Mouse (Mus musculus) liver, embryonic 14.5 days (tissue): ENCODE measurements around the gene Lrp10. TPM values are rescaled to one million over a fixed set of nuclear protein-coding genes. Genes with fewer than 3 reads are reported as not detected.
A peak's percentile ranks its signal among the peaks of the same experiment; 100 is the strongest.

ENCODE experiments used
- ATAC-seq: fragments of 200-750 bp; cut with Nextera tagmentation; 2 replicates; pipeline ENCODE4 v1.8.0; 2017; ENCODE audit warnings: moderate number of reproducible peaks, mild to moderate bottlenecking, moderate library complexity; ENCODE audit not compliant: insufficient read depth
- DNase-seq, 3 experiments: peaks; one replicate each; pipeline ENCODE4 v3.0.0-alpha.2; 2012 to 2013; ENCODE audit warnings: low read depth in 3 of 3, low spot score in 3 of 3
- H3K27ac ChIP-seq: fragments of 300-500 bp; sonication (generic); 2 replicates; pipeline ENCODE4 v1.5.1; 2014; ENCODE audit warnings: moderate library complexity, mild to moderate bottlenecking, control low read depth, inconsistent platforms
- H3K27me3 ChIP-seq: fragments of 300-500 bp; sonication (generic); 2 replicates; pipeline ENCODE4 v1.6.1; 2014; ENCODE audit warnings: mild to moderate bottlenecking, low read length, moderate library complexity; ENCODE audit not compliant: control insufficient read depth, insufficient read depth
- H3K36me3 ChIP-seq: fragments of 300-500 bp; sonication (generic); replicated peaks from 2 replicates; pipeline ENCODE4 v1.6.1; 2014; ENCODE audit warnings: low read depth; ENCODE audit not compliant: control insufficient read depth, insufficient read depth
- H3K4me1 ChIP-seq, 2 experiments: fragments of 200-500 bp in 1 of 2; fragments of 300-500 bp in 1 of 2; sonication (generic) in 1 of 2; replicated peaks; 2 replicates each; pipeline ENCODE4 v1.6.1; 2012 to 2014; ENCODE audit warnings: antibody characterized with exemption in 1 of 2, inconsistent platforms in 1 of 2, low read length in 1 of 2; ENCODE audit not compliant: control insufficient read depth in 2 of 2, insufficient read depth in 2 of 2
- H3K4me2 ChIP-seq: fragments of 300-500 bp; sonication (generic); 2 replicates; pipeline ENCODE4 v1.6.1; 2014; ENCODE audit warnings: low read depth, mild to moderate bottlenecking, control low read depth, moderate library complexity
- H3K4me3 ChIP-seq, 2 experiments: fragments of 200-500 bp in 1 of 2; fragments of 300-500 bp in 1 of 2; sonication (generic) in 1 of 2; 2 replicates each; pipeline ENCODE4 v1.5.1; 2012 to 2014; ENCODE audit warnings: low read depth in 2 of 2, low read length in 2 of 2, mild to moderate bottlenecking in 2 of 2, control low read depth in 1 of 2, inconsistent platforms in 1 of 2, moderate library complexity in 1 of 2; ENCODE audit not compliant: insufficient read depth in 1 of 2
- H3K9ac ChIP-seq: fragments of 300-500 bp; sonication (generic); replicated peaks from 2 replicates; pipeline ENCODE4 v1.6.1; 2014; ENCODE audit warnings: mild to moderate bottlenecking, control low read depth, moderate library complexity
- H3K9me3 ChIP-seq: fragments of 300-500 bp; sonication (generic); 2 replicates; pipeline ENCODE4 v1.6.1; 2016; ENCODE audit warnings: low read length, mixed read lengths; ENCODE audit not compliant: control insufficient read depth
- CTCF ChIP-seq: IDR thresholded peaks from 2 replicates; pipeline ENCODE4 v1.5.1; 2016; ENCODE audit warnings: antibody characterized with exemption, low read depth, control low read depth
- EP300 ChIP-seq: IDR thresholded peaks from 2 replicates; pipeline ENCODE4 v1.6.1; 2016; ENCODE audit warnings: antibody characterized with exemption, low read depth
- WGBS: fragments of 180-500 bp; shearing (Covaris S2); extraction: QIAGEN DNeasy Blood & Tissue Kit; methylation state at CpG from one replicate; pipeline ENCODE4 v1.1.7; 2014; ENCODE audit not compliant: insufficient replicate concordance; 5-methylcytosine and 5-hydroxymethylcytosine counted together
- polyA plus RNA-seq, 2 experiments: library from polyadenylated mRNA; depleted of rRNA in 1 of 2; stranded (reverse) in 1 of 2; unstranded in 1 of 2; fragments of >200 nt; fragmentation: Nextera tagmentation in 1 of 2; extraction: Ambion mirVana in 1 of 2; gene quantifications; 2 replicates each; pipeline versions ENCODE4 v1.2.1 to v1.2.3; 2012 to 2014

The Lrp10 gene
- polyA plus RNA-seq, 2 experiments, result 11.1 to 12.9 TPM

DNA sequence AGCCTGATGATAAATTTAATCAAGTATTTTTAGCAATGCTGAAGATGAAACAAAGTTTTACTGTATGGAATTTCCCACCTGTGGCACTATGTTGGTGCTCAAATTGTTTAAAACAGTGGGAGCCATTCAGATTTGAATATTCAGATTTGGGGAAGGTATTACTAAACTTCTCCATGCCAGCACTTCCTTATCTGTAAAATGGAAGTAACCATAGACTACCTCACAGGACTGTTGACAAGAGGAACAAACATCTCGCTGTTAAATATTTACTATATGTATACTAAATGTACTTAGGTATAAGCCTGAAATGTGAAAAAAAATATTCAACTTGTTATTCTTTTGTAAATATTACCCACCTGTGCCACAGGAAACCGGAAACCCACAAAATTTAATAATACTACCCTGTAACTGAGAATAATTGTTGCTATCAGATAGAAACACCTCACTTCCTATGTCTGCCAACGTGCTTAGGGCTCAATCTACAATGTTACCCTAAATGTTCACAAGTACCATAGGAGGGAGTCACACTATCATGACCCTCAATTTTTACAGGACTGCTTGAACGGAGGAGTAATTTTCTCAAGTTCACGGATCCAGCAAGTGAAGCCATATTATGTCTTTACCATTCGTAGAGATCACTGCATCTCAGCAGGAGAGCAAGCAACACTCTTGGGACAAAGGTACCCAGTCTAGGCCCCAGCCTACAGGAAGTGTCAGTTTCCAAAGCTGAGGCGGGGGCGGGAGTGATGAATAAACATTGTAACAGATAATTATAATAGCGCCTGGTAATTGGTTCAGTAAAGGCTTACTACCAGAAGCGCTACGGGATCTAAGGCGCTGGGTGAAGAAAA lies 604 bp upstream of the Lrp10 start:
- Histone ChIP-seq H3K27ac (peak overlapping the region; percentile 76), H3K9me3 (no peaks in the 10 kb centered on the region), H3K4me2 (peak overlapping the region; percentile 70), H3K27me3 (no peaks in the 10 kb centered on the region), H3K9ac (peak overlapping the region; percentile 84), H3K4me1 (peaks cover 13 to 14% of the 10 kb centered on the region in 2 experiments), H3K36me3 (peaks cover 11% of the 10 kb centered on the region), H3K4me3 (peak overlapping the region; percentile 71 to 95)
- ATAC-seq (peak; percentile 40), DNase-seq (no peak)
- TF ChIP-seq CTCF (no peak), EP300 (no peak)
- 10% methylated on average over 12 of the region's 12 CpGs for WGBS

DNA sequence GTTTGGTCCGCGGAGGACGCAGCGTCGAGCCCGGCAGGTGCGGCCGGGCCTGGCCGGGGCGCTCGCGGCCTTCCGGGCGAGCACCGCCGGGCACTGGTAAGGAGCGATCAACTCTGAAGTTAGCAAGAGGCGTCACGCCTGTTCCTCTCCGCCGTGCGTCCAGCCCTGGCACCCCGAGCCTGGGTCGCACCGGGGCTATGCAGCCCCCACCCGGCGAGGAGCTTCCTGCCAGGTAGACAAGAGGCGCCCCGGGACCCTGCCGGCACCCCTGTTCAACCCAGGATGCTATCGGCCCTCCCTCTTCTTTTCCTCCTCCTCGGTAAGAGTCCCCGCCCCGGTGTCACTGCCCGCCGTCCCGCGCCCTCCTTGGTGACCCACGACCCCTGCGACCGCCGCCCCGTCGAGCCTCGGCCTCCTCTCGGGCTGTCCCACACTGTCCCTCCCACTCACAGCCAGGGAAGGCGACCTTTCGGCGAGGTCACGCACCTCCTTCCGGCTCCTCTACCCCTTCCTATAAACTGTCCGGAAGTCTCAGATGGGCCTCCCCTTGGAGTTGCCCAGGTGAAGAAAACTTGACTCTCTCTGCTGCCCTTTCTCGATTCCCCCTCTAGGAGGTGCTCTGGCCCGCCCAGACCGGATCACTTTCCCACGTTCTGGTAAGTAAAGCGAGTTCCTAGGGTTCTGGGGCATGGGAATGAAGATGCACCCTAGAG lies 512 bp downstream of the Lrp10 start:
- WGBS, result under 1% methylated on average over 53 of the region's 57 CpGs
- ATAC-seq, result peak; percentile 74

DNA sequence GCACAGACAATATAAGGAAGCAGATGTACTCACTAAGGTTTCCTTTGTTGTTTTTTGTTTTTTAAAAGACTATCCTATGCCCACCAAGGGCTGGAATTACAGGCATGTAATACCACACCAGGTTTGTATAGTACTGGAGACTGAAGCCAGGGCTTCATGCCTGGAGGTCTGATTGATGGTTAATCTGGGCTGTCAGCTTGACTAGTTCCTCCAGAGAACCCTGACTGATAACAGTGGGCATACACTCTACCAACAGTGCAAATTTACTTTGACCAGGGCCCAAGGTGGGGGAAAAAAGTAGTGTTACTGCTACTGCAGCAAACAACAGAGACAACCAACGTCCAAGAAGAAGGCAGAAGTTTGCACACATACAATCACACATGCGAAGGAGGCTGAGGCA lies 7.5 kb downstream of the Lrp10 start:
- no peak for ATAC-seq
- 64% methylated on average over 2 of the region's 2 CpGs for WGBS

More for the DNA sequence above, 512 bp downstream of the Lrp10 start:
- TF ChIP-seq EP300 (no peak), CTCF (peak; percentile 88)
- Histone ChIP-seq H3K4me2 (peak overlapping the region; percentile 70), H3K36me3 (peaks cover 20% of the 10 kb centered on the region), H3K9ac (peak overlapping the region; percentile 84), H3K4me1 (peaks cover 13 to 14% of the 10 kb centered on the region in 2 experiments), H3K27ac (peak overlapping the region; percentile 75), H3K4me3 (peak overlapping the region; percentile 71 to 95), H3K27me3 (no peaks in the 10 kb centered on the region), H3K9me3 (no peaks in the 10 kb centered on the region)
- DNase-seq, result peak; percentile 71 to 79 (median 71)

DNA sequence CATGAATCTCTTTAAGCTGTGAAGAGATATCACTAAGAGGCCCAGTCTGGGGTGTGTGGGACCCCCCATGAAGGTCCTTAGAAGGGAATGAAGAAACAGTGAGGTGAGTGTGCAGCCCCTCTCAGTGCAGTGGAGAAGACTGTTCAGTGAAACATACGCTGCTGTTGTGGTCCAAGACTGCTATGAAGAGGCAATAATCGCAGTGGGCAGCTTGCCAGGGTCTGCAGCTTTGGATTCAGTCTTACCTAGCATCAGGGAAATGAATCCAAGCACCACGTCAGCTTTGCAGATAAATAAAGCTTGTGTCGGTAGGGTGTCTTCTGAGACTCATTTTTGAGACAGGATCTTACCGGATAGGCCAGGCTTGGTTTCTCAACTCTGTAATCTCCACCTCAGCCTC lies 8.7 kb downstream of the Lrp10 start:
- Histone ChIP-seq H3K27me3 (peaks cover 22% of the 10 kb centered on the region), H3K27ac (no peak overlapping the region), H3K36me3 (peaks cover 21% of the 10 kb centered on the region), H3K4me1 (peaks cover 0 to 3% of the 10 kb centered on the region in 2 experiments; a peak in 2 of 4 replicates), H3K4me2 (no peak overlapping the region), H3K9me3 (no peaks in the 10 kb centered on the region), H3K9ac (no peak overlapping the region), H3K4me3 (no peak overlapping the region)
- ATAC-seq (no peak), DNase-seq (no peak)
- TF ChIP-seq EP300, result no peak
- TF ChIP-seq CTCF, result no peak
- WGBS, result 67% methylated on average over 5 of the region's 5 CpGs

More for the DNA sequence above, 7.5 kb downstream of the Lrp10 start:
- H3K27me3 ChIP-seq, result peaks cover 13% of the 10 kb centered on the region
- H3K4me2 ChIP-seq, result no peak overlapping the region
- DNase-seq, result no peak
- no peak overlapping the region for H3K4me3 ChIP-seq
- TF ChIP-seq EP300 (no peak), CTCF (no peak)
- no peak overlapping the region for H3K27ac ChIP-seq
- no peak overlapping the region for H3K9ac ChIP-seq
- peaks cover 24% of the 10 kb centered on the region for H3K36me3 ChIP-seq
- no peaks in the 10 kb centered on the region for H3K9me3 ChIP-seq
- H3K4me1 ChIP-seq, result no peaks in the 10 kb centered on the region; a peak in 2 of 4 replicates

DNA sequence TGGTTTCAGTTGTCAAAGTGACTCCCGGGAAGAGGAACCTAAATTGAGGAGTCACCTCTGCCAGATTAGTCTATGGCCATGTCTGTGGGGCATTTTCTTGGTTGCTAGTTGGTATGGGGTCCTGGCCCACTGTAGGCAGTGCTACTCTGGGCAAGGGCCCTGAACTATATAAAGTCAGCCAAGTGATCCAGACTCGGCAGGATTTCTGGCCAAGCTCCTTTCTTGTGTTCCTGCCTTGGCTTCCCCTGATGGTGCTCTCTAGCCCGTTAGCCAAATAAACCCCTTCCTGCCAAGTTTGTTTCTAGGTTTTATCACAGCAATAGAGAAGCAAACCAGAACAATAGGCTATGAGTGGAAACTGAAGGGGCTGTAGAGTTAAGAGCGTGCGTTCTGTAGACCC lies 10.8 kb downstream of the Lrp10 start:
- Histone ChIP-seq H3K36me3 (peaks cover 3% of the 10 kb centered on the region), H3K4me1 (peaks cover 0 to 3% of the 10 kb centered on the region in 2 experiments; a peak in 2 of 4 replicates), H3K4me2 (no peak overlapping the region), H3K4me3 (no peak overlapping the region), H3K27ac (no peak overlapping the region), H3K27me3 (peaks cover 42% of the 10 kb centered on the region), H3K9ac (no peak overlapping the region), H3K9me3 (no peaks in the 10 kb centered on the region)
- ATAC-seq, result no peak
- WGBS, result 50% methylated on average over 5 of the region's 5 CpGs
- DNase-seq, result no peak
- no peak for TF ChIP-seq EP300
